Mouse (Mus musculus) adrenal gland, postnatal 25 days (tissue): ENCODE results near the gene Ptprz1. TPM values are rescaled to one million over a fixed set of nuclear protein-coding genes. Genes with fewer than 3 reads are reported as not detected.
A peak's percentile ranks its signal among the peaks of the same experiment; 100 is the strongest.

Experiments used
- DNase-seq: peaks from one replicate; pipeline ENCODE4 v3.0.0; 2021; ENCODE audit warnings: mixed read lengths
- long read RNA-seq: library from polyadenylated mRNA; stranded (forward); transcript quantifications from one replicate; pipeline ENCODE4 v2.0.0, GENCODE M21; 2021
- total RNA-seq: library from RNA; stranded (reverse); gene quantifications from 2 replicates; pipeline ENCODE4 v1.2.3, GENCODE M21; 2021

Ptprz1 gene
- 8.6 and 8.9 TPM in 2 replicates for total RNA-seq
- long read RNA-seq: 0 reads

DNA sequence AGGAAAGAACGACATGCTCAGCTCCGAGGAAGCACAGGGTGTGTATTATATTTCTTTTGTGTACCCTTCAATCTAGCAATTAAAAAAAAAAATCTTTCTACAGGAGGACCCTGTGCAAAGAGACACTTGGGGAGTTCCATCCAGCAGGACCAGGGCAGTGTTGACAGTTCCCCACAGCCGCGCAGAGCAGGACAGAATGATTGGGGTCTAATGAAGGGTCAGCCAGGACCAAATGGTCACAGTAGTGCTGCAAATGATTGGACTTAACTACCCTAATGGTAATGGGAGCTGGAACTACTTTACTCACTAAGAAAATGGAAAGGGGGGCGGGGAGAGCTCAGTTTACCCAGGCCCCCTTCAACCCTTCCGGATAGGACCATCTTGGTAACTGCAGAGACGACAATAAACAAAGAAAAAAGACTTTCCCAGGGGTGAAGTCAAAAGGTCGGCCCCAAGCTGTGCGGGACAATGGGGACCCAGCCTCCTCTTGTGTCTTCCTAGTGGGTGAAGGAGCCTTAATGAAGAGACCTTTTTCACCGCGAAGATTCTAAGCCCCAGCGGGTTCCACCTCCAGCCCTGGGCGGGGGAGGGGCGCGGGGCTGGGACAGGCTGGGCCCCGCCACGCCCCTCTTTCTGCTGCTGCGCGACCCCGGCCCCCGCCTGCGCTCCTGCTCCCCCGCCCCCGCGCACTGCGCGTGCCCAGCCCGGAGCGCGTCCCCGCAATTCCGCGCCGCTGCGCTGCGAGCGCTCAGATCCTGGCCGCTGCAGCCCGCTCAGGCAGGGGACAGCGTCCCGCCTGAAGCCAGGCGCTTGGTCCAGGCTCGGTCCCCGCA is at the start of gene Ptprz1:
Gene Ptprz1, plus strand, starts transcription at position 722 of the 833 bp plus-strand sequence.
- peak; percentile 54 for DNase-seq

DNA sequence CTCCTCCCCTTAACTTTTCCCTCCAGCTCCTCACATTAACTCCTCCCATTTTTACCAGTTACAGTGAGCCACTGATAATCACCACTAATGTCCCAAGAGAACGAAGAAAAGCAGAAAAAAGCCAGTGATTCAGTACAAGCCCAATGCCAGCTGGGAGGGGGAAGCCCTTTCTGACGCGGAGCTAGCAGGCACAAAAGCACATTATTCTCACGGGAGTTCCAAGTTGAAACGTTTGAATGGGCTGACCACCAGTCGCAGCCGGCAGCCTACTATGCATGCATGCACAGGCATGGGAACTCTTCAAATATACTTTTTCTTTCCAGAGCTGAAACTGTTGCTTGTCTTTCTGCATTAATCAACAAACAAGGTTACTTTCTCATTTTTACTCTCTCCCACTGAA is 41.7 kb upstream of the Ptprz1 start:
- no peak for DNase-seq

DNA sequence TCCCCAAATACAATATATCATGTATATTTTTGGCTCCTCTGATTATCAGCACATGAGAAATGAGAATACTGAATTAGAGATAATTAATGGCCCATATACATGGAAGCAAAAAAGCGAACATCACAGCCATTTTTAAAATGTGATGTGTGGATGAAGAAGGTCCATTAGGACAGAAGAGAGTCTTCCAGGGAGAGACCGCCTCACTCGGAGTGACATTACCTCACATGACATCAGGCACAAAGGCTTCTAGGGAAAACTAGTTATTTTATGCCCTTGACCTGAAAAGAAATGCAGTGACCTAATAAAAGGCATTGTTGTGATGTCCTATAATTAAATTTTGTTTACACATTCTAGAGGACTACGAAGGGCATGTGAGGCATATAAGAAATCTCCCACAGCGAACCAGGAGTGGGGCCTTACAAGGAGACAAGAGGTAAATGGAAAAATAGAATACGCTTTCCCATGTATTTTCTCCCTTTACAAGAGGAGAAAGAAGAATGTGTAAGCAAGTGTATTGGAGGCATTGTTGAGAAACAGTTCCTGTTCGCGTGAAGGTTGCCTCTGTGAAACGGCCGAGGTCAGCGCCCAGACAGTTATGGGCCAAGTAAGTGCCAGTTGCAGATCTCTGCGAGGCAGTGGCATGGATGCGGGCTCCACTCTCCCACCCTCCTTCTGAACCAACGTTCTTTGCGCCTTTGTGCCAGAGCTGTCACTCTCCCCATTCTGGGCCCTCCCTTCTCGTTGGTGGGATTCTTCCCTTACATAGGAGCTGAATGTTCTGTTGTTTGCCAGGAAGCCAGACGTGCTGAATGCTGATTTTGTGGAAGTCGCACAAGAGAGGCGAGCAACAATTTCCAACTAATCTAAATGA is 41.0 kb upstream of the Ptprz1 start:
- DNase-seq: no peak

DNA sequence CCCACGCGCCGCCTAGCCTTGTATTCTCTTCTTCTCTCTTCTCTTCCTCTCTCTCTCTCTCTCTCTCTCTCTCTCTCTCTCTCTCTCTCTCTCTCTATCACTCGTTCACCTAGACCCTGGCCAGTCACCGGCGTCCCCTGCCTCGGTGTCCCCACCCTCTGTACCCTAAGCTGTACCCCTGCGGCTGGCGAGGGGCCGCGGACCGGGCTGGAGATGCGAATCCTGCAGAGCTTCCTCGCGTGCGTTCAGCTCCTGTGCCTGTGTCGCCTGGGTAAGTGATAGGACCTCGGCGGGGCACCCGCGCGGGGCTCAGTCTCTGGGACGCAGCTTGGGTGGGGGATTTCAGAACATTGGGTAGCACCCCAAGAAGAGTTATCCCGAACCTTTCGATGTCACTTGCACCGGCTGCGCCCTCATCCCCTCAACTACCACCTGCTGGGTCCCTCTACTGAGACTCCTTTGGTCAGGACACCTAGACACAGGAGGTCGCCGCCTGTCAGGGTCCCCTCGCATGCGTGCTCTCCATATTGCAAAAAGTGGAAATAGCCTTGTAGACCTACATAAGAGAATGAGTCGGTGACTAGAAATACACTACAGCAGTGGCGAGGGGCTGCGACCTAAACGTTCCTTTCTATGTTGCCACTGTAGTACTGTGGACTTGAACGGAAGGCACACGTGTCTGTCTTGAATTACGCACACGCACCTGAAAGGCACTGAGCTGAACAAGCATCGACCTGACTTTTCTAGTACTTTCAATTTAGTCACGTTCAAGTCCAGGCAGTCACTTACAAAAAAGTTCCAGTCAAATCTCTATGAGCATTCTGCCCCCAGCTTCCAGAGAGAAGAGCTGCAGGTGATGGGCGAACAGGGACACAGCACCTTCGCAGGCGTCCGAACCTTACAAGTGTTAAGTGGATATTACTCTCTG is 576 bp downstream of the Ptprz1 start:
- DNase-seq: peak; percentile 23

DNA sequence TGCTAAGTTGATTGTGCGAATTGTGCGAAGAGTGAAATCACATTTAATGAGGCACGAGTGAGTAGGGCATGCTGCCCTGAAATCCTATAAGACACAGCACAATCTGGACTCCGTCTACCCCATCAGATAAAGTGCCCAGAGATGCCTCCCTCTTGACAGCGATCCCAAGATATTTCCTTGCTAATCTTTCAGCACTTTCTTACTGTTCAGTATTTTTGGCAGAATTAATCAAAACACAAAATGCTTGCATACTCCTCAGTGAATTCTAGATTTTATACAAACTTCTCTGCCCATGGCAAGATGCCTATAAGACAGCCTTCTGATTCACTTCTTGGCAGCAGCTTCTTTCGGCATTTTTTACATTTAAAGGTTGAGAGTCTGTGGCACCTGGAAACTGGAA is 12.7 kb downstream of the Ptprz1 start:
- no peak for DNase-seq

DNA sequence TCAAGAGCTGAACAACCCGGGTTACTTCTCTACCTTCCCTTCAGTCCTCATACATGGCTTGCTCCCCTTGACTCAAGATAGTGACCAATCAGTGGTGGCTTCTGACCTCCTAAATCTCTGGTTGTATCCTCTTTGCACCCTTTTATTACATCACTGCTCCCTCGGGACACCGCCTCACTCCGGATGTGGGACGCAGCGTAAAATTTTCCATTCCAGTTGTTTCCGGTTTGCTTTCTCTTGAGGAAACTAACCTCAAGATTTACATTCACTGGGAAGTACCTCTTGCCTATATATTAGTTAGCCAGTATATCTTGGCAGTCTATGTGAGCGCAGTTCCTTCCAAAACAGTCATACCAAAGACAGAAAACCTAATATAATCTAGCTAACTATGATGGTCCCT is 14.0 kb downstream of the Ptprz1 start:
- no peak for DNase-seq

DNA sequence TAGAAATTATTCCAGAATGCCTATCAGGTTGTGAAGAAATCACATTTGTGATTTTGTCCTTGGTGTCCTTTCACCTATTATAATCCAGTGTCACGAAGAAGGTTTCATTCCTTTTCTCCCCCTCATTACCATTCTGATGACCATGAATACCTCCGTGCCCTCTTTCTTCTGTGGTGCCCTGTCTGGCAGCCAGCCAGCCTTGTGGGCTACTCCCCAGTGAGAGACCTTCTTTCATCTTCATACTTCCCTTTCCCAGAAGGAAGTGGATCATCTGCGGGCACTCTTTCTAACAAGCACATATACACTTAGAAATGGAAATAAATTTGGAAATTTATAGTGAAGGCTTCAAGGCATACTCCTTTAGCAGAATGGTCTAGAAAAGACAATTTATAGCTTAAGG is 26.7 kb downstream of the Ptprz1 start:
- DNase-seq: no peak

DNA sequence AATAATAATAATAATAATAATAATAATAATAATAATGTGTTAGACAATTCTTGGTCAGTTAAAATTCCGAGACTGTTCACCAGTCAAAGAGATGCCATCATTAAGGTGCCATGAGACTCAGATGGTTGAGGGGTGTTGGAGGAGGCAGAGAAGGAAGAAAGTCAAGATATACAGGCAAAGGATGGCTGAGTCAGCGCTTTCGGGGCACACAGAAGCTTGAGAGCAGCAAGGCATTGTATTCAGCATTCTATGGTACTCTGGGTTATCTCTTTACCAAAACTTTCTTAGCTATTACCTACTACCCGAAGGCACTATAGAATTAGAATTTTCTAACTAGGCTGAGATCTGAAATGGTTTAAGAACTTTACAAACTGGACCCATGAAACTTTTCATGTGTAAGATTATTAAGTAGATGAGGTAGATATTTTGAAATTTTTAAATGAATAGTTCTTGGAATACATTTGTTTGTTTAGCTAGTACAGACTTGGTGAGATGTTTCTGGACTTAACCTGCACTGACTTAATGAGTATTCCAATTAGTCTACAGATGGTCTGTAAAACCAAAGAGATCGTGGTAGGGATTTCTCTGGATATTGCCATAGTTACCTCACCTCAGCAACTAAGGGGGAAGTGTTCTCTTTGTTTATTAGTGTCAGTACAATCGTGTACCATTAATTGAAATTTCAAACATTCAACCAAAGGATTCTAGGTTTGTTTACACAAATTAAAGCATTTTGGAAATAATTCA is 33.4 kb downstream of the Ptprz1 start:
- DNase-seq: no peak

DNA sequence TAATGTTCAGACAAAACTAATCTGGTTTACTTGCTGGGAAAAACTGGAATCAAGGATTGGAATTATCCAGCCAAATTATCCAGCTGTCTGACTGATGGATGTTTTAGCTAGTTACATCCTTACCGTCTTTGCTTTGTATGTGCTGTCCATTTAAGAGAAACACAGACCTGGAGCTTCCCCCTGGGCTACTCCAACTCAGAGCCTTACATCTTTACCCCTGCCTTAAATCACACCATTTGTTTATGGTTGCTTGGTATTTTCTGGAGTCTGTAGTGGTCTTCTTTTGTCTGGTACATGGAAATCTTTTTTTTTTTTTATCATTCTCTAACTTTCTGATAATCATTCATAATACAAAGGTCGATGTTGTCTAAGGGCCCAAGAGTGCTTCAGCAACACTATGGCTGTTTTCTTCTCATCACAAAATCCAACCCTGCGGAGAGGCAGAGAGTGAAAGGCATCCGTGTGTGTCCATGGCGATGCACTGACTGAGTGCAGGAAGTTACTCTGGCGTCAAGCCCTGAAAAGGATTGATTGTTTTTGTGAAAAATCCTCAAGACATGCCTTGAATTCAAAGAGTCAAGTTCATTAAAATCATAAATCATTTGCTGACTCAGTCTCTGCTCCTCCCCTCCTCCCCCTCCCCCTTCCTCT is 34.1 kb downstream of the Ptprz1 start:
- DNase-seq: no peak

DNA sequence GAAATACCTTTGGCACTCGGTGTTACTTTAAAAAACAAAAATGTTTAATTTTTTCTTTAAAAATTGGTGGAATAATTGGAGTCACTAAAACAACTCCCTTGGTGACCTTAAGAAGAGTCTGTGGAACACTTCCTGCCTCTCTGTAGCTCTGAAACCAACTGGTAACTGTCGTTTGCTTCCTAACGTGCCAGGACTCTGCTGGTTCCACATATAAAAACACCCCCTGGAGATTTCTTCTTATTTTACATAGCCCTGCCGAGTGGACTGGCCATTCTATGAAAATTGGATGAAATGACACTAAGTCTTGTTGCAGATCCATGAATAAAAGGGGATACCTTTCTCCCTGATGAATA is 34.6 kb downstream of the Ptprz1 start:
- DNase-seq: no peak

DNA sequence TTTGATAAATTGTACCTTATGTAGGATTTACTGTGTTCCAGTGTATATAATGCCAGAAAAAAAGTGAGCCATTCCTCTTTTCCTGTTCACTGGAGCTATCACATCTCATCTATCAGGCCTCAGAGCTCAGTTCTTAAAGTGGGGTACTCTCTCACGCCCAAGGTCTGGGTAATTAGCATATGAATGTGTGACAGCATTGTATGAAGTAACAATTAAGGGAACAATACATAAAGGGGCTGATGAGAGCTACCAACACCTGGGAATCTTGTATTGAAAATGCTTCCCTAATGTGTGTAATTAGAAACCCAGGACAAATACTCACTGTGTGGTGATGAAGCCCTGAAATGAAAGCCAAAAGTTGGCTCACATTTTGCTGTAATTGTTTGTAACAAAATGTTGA is 47.6 kb downstream of the Ptprz1 start:
- DNase-seq: no peak

DNA sequence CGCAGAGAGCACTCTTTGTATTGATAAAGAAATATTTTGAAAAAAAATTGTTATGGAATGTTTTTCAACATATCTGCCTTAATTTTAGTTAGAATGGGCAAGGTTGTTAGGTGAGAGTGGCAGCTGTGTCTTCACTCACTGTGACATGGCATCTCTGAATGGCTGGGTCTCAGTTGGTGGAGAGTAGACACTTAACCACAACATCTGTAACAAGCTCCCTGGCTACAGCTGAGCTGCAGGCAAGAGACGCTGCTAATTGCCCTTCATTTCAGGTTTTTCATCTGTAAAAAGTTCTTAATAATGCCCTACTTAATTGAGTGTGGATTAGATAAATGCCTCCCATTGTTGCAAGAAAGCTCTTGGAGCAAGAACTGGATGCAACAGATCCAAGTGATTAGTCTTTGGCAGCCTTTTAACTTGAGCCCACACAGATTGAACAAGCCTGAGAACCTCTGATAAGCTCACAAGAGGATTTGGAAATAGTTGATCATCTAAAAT is 57.5 kb downstream of the Ptprz1 start:
- no peak for DNase-seq

DNA sequence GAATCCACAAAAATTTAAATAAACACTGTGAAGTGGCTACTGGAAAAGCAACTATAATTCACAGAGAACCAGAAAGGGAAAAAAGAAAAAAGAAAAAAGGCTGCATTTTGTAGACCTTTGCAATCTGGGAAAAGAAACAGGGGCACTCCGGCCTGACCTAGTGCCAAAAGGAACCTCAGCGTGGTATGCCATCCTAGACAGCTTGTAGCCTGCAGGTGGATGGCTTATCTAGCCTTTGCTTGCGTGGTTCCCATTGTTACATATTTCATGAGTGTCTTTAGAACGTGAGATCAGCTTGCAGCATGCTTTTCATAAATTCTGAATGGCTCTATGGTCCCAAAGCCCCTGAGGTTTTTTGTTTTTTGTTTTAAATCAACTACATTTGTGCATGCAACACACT is 61.8 kb downstream of the Ptprz1 start:
- no peak for DNase-seq

DNA sequence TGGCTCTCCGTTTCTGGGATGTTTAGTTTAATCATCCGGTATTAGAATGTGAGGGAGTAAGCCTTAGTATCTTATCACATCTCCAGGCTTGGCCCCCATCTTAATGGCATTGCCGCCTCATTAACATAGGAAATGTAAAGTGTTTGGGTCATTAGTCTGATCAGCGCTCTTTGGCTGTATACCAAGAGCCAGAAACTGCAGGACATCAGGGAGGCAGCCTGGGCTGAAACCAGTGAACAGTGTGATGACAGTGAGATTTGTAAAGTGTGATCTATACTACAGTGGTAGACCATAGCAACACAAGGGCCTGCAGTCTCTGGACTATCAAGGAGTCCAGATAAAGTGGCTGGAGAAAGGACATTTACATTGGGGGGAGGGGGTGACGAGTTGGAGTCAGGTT is 62.2 kb downstream of the Ptprz1 start:
- no peak for DNase-seq

DNA sequence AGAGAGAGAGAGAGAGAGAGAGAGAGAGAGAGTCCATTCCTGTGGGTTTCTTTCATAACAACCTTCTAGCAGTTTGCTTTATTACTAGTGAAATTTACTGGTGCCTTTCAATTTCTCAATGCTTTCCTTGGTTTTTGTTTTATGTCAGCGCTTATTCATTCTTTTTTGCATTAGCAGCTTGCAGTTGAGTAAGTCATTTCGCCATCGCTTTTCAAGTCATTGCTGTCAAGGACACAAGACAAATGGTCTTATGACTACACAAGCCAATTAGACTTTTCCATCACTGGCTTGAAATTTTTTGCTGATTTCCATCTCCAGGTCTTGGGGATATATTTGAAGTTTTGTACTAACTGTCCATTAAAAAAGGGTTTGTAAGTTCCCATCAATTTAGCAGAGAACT is 68.9 kb downstream of the Ptprz1 start:
- no peak for DNase-seq

DNA sequence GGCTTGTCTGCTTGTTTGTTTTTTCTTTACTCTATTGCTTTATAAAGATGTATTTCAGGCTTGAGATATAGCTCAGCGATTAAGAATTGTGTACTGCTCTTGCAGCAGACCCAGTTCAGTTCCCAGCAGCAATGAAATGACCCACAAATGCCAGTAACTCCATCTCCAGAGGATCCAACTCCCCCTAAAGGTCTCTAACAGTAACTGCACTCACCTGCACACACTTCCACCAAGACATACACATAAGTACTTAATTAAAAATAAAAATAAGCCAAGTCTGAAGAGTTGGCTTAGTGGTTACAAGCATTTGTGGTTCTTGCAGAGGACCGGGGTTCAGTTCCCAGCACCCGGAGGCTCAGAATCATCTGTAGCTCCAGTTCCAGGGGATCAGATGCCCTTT is 88.1 kb downstream of the Ptprz1 start:
- DNase-seq: no peak

DNA sequence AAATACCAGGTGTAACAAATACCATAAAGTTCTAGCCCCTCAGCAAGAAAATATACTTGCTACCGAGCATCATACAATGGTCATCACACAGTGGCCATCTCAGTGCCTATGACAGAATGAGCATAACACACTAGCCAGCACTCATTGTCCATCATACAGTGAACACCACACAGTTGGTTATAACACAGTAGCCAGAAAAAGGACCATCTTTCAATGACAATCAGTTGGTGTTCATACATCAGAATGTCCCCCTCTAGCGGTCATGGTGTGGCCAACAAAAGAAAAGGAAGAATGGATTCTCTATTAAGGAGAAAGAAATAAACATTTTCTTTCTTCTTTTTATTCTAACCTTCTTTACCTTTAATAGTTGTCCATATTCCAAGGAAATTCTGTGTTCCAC is 92.8 kb downstream of the Ptprz1 start:
- DNase-seq: no peak

DNA sequence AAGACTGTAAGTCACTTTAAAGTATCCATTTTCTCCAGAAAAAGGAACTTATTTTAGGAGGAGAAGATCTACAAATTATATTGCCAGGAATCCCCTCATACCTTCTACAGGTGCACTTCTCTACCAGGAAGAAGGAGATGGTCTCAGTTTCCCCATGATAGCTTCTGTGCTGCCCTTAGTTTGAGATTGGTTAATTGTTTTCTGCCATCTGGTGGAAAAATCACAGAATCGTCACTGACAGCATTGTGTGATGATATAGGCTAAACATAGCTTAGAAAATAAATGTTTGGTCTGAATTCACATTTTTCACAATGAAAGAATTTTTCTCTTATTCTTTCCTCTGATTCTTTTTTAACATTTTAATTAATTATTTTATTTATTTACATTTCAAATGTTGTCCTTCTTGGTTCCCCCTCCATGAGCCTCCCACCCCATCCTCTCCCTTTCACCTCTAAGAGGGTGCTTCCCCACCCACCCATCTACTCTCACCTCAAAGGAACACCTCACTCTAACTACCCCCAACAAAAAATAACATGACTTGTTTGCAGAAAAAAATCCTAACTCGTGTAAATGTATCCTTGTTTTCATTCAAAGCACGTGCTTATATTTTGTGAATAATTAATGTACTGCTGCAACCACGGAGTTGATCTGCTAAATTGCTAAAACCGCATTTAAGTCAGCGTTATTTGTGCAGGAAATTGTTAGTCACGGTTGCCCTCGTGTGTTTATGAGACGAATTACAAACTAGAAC is 108.6 kb downstream of the Ptprz1 start:
- no peak for DNase-seq

DNA sequence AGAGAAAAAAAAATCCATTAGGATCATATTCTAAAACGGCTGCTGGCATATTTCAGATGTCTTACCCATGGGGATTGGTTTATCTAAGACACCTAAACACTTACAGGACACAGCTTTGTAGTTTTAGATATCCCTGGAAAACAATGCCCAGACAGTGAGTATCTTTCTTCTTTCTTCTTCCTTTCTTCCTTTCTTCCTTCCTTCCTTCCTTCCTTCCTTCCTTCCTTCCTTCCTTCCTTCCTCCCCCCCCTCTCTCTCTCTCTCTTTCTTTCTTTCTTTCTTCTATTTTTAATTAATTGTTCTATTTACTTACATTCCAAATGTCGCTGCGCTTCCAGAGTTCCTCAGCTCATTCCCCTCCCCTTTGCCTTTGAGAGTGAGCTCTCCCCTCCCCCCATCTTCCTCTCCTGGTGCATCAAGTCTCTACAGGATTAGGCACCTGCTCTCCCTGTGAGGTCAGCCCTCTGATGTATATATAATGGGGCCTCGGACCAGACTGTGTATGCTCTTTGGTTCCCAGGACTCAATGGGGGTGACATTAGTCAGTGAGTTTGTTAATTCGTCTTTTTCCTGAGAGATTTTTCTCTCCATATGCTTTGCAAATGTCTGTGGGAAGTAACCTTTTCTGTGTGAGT is 109.3 kb downstream of the Ptprz1 start:
- no peak for DNase-seq

DNA sequence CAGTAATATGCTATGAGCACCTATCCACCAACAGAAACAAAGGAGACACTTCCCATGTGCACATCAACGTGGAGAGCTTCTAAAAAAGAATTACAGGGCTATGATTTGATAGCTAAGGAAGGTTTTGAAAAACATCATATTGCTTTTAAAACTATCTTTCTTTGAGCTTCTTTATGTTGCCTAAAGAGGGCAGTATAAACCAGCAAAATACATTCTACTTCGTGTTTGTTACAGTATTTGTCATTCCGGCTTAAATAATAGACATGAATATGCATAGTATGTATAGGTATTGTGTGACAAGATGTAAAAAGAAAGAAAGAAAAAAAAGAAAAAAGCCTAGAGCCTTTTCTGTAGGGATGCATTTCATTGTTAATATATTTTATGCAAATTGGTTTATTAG is 127.8 kb downstream of the Ptprz1 start:
- DNase-seq: no peak
